Mouse (Mus musculus): ENCODE measurements at regions not wholly inside any gene's neighbourhood (a gene's known extent, or its start where the extent isn't known, plus 50 kb on each side); places are given as distances from the start of the nearest gene placed in this dataset.

DNA sequence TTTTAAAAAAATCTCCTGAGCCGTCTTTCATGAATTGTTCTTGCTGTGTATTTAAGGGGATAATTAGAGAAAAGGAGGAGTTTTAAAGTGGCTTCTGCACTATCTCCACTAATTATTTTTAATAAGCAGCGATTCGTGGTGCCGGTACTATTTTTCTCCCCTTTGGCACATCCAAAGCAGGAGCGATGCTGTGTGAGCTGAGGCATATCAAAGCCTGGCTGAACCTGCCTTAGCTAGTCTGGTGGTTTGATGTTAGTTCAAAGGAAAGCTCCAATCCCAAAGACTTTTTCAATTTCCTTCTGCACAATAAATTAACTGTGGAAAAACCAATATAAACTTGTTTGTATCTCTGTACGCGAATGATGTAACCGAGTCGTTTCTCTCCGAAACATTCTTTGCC lies 79.3 kb upstream of the Tmpo start:
- no peak for DNase-seq
- Histone ChIP-seq H3K27ac (ENCODE audit: insufficient read depth, low read length) (no peak overlapping the region), H3K27me3 (ENCODE audit: control insufficient read depth, insufficient read depth, low read length) (no peaks in the 10 kb centered on the region), H3K4me3 (replicated peaks; ENCODE audit: insufficient read depth, low read depth, low read length) (no peak overlapping the region), H3K4me1 (ENCODE audit: control insufficient read depth, insufficient read depth, low read length) (no peaks in the 10 kb centered on the region)
- TF ChIP-seq POLR2A (IDR thresholded peaks at IDR 0.05; ENCODE audit: borderline replicate concordance, insufficient read depth, low read length) (no peak), CTCF (IDR thresholded peaks at IDR 0.05; ENCODE audit: borderline replicate concordance, insufficient read depth, low read depth, low read length) (no peak)
- WGBS = 88% methylated on average over 10 of the region's 10 CpGs

DNA sequence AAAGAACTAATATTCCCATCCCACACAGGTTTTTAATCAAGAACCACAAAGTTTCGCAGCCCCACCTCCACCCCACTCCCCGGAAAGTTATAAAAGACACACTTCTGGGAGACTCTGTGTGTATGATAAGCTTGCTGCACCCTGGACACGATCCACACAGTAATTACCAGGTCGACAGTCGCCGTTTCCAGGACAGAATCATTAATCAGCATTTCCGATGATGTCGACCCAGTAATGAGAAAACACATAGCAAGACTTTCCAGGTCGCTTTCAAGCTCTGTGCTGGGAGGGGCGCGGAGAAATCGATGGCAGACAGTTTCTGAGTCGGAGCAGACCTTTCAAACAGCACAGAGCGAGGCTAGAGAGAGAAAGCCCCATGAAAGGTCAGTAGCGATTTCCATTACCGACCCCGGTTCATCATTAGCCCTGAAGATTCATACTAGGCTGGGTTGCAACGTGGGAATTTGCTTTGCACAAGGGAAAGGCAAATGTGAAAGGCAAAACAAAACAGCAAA lies 68.6 kb upstream of the Tmpo start:
- 60% methylated on average over 18 of the region's 18 CpGs for WGBS
- H3K4me3 ChIP-seq (replicated peaks; ENCODE audit: insufficient read depth, low read depth, low read length) = no peak overlapping the region
- no peaks in the 10 kb centered on the region for H3K27me3 ChIP-seq (ENCODE audit: control insufficient read depth, insufficient read depth, low read length)
- no peaks in the 10 kb centered on the region for H3K4me1 ChIP-seq (ENCODE audit: control insufficient read depth, insufficient read depth, low read length)
- H3K27ac ChIP-seq (ENCODE audit: insufficient read depth, low read length) = no peak overlapping the region
- no peak for TF ChIP-seq POLR2A (IDR thresholded peaks at IDR 0.05; ENCODE audit: borderline replicate concordance, insufficient read depth, low read length)
- TF ChIP-seq CTCF (IDR thresholded peaks at IDR 0.05; ENCODE audit: borderline replicate concordance, insufficient read depth, low read depth, low read length) = no peak
- no peak for DNase-seq

DNA sequence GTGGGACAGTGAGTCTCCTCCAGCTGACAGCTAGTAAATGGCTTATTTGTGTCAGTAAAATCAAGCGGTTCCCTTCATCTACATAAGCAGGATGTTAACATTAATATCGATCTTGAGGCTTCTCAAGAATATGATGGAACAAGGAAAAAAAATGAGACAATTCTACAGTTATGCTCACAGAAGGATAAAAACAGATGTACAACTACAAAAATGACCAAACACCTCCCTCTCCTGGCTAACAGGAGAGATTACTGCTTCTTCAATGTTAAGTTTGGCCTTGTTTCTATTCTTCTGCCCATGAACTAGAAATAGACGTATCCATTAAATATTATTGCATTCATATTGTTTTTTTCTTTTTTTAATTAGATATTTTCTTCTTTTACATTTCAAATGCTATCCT lies 63.2 kb upstream of the Tmpo start:
- Histone ChIP-seq H3K27me3 (ENCODE audit: control insufficient read depth, insufficient read depth, low read length) (no peaks in the 10 kb centered on the region; the same call in 1 of the 2 replicates), H3K4me1 (ENCODE audit: control insufficient read depth, insufficient read depth, low read length) (no peaks in the 10 kb centered on the region), H3K27ac (ENCODE audit: insufficient read depth, low read length) (no peak overlapping the region), H3K4me3 (replicated peaks; ENCODE audit: insufficient read depth, low read depth, low read length) (no peak overlapping the region)
- 80% methylated on average over 3 of the region's 3 CpGs for WGBS
- TF ChIP-seq POLR2A (IDR thresholded peaks at IDR 0.05; ENCODE audit: borderline replicate concordance, insufficient read depth, low read length) = no peak
- TF ChIP-seq CTCF (IDR thresholded peaks at IDR 0.05; ENCODE audit: borderline replicate concordance, insufficient read depth, low read depth, low read length) = no peak
- DNase-seq = no peak

DNA sequence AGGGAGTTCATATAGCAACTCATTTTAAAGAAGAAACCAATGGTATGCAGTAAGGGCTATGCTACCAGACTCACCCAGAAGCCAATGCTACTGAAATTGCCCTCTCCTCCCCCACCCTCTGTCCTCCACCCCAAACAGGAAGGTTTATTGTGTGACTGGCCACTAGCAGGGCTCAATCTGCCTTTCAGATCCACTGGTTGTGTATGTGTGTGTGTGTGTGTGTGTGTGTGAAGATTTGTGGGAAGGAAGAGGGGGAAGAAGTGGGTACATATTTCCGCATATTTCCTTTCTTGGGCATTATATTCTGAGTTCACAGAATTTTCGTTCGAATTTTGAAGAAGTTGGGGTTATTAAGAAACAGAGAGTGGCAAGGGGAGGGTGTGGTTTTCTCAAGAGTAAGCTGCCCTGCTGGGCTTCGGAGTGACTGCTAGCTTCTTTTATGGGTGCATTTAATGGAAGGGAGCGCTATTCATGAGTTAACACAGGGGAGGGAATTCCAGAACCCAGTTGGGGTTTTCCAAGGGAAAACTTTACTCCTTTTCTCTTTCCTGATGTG lies 61.5 kb upstream of the Tmpo start:
- Histone ChIP-seq H3K27me3 (ENCODE audit: control insufficient read depth, insufficient read depth, low read length) (no peaks in the 10 kb centered on the region; the same call in 1 of the 2 replicates), H3K4me3 (replicated peaks; ENCODE audit: insufficient read depth, low read depth, low read length) (no peak overlapping the region), H3K27ac (ENCODE audit: insufficient read depth, low read length) (no peak overlapping the region), H3K4me1 (ENCODE audit: control insufficient read depth, insufficient read depth, low read length) (no peaks in the 10 kb centered on the region)
- DNase-seq = no peak
- WGBS = 78% methylated on average over 5 of the region's 5 CpGs
- TF ChIP-seq POLR2A (IDR thresholded peaks at IDR 0.05; ENCODE audit: borderline replicate concordance, insufficient read depth, low read length) = no peak
- no peak for TF ChIP-seq CTCF (IDR thresholded peaks at IDR 0.05; ENCODE audit: borderline replicate concordance, insufficient read depth, low read depth, low read length)

DNA sequence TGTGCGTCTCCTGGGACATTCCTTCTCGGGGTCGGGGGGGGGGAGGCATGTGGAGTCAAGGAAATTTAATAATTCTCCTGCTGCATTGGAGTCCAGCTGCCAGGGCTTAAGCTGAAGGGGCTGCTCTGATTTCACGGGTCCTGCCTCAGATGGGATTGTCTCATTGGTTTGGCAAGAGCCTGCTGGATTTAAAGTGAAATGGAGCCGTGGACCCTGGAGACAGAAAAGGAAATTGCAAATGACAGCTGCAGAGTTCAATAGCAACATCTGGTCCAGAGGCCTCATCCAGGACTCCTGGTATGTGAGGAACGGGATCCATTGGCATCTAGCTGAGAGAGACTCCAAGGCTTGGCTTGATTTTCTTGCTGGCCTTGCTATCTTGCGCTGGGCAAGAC lies 60.5 kb upstream of the Tmpo start:
- WGBS = 23% methylated on average over 7 of the region's 7 CpGs
- TF ChIP-seq CTCF (IDR thresholded peaks at IDR 0.05; ENCODE audit: borderline replicate concordance, insufficient read depth, low read depth, low read length) = no peak
- TF ChIP-seq POLR2A (IDR thresholded peaks at IDR 0.05; ENCODE audit: borderline replicate concordance, insufficient read depth, low read length) = no peak
- no peak overlapping the region for H3K27ac ChIP-seq (ENCODE audit: insufficient read depth, low read length)
- no peaks in the 10 kb centered on the region for H3K4me1 ChIP-seq (ENCODE audit: control insufficient read depth, insufficient read depth, low read length)
- H3K4me3 ChIP-seq (replicated peaks; ENCODE audit: insufficient read depth, low read depth, low read length) = no peak overlapping the region
- H3K27me3 ChIP-seq (ENCODE audit: control insufficient read depth, insufficient read depth, low read length) = no peaks in the 10 kb centered on the region; the same call in 1 of the 2 replicates
- DNase-seq = no peak

DNA sequence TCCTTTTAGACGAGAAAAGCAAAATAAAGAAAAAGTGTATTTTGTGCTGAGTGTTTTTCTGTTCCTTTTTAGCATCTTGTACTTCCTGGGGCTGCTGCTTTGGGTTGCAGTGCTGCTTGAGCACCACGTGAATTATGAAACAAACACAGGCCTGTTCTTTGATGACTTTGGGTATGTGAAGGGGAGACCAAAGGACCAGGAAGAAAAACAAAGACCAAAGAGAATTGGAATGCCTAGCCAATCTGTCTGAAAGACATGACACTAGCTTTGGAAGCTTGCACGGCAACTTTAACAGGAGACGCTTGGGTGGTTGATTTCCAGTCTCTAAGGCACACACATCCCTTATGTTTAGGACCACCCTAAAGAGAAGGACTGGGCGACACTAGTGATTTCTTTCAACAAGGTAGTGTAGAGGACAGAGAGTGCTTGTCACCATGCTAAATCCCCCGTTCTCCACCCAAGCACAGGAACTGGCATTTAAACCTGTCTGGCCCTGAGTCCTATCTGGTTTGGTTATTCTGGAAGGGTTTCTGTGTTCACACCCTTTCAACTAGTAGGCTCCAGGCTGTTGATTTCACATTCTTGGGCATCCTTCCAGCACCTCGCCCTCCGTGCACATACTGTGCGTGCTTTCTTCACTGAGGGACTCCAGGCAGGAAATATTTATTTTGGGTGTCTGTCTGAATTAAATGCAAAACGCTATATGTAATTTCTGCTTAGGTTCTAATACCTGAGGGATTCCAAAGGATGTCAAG lies 59.9 kb upstream of the Tmpo start:
- no peak overlapping the region for H3K4me3 ChIP-seq (replicated peaks; ENCODE audit: insufficient read depth, low read depth, low read length)
- H3K4me1 ChIP-seq (ENCODE audit: control insufficient read depth, insufficient read depth, low read length) = no peaks in the 10 kb centered on the region
- DNase-seq = no peak
- TF ChIP-seq CTCF (IDR thresholded peaks at IDR 0.05; ENCODE audit: borderline replicate concordance, insufficient read depth, low read depth, low read length) (no peak), POLR2A (IDR thresholded peaks at IDR 0.05; ENCODE audit: borderline replicate concordance, insufficient read depth, low read length) (no peak)
- 44% methylated on average over 10 of the region's 10 CpGs for WGBS
- H3K27me3 ChIP-seq (ENCODE audit: control insufficient read depth, insufficient read depth, low read length) = no peaks in the 10 kb centered on the region; the same call in 1 of the 2 replicates
- no peak overlapping the region for H3K27ac ChIP-seq (ENCODE audit: insufficient read depth, low read length)

DNA sequence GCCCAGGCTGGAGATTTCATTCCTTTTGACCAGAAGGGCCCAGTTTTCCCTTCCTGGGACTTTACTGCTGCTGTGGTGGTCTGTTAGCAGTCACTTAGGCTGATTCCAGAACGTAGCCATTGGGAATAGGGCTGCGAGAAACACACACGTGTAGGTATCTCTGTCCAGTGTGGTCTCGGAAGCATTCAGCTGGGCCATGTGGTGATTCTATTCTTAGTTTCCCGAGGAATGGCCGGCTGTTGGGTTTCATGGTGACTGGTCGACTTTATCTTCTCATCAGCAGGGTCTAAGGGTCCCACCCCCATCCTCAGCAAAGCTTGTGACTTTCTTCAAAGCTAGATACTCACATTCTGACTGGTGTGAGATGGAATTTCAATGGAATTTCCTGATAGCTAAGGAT lies 59.2 kb upstream of the Tmpo start:
- TF ChIP-seq CTCF (IDR thresholded peaks at IDR 0.05; ENCODE audit: borderline replicate concordance, insufficient read depth, low read depth, low read length) (no peak), POLR2A (IDR thresholded peaks at IDR 0.05; ENCODE audit: borderline replicate concordance, insufficient read depth, low read length) (no peak)
- WGBS = 75% methylated on average over 7 of the region's 7 CpGs
- DNase-seq = no peak
- H3K4me3 ChIP-seq (replicated peaks; ENCODE audit: insufficient read depth, low read depth, low read length) = no peak overlapping the region
- H3K27ac ChIP-seq (ENCODE audit: insufficient read depth, low read length) = no peak overlapping the region
- no peaks in the 10 kb centered on the region; the same call in 1 of the 2 replicates for H3K27me3 ChIP-seq (ENCODE audit: control insufficient read depth, insufficient read depth, low read length)
- no peaks in the 10 kb centered on the region for H3K4me1 ChIP-seq (ENCODE audit: control insufficient read depth, insufficient read depth, low read length)

DNA sequence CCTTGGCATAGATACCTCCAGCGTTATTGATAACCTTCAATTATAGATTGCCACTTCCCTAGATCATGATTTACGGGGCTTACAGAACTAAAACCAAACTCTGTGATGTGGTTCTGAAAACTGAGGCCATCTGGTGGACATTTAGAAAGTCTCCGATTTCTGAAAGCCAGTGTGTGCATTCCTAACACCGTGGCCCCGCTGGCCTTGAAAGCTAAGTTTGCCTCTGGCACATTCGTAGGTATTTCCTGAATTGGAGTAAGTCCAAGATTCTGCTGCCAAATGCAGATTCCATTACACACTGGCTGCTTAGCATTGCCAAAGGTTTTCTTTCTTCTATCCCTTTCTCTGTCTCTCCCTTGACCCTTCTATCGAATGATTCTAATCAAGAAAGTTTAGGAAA lies 55.7 kb upstream of the Tmpo start:
- Histone ChIP-seq H3K27ac (ENCODE audit: insufficient read depth, low read length) (no peak overlapping the region), H3K4me1 (ENCODE audit: control insufficient read depth, insufficient read depth, low read length) (no peaks in the 10 kb centered on the region), H3K27me3 (ENCODE audit: control insufficient read depth, insufficient read depth, low read length) (no peaks in the 10 kb centered on the region; the same call in 1 of the 2 replicates), H3K4me3 (replicated peaks; ENCODE audit: insufficient read depth, low read depth, low read length) (no peak overlapping the region)
- WGBS = 16% methylated on average over 7 of the region's 7 CpGs
- TF ChIP-seq CTCF (IDR thresholded peaks at IDR 0.05; ENCODE audit: borderline replicate concordance, insufficient read depth, low read depth, low read length) = peak; percentile 44; the same call in 1 of the 2 replicates
- TF ChIP-seq POLR2A (IDR thresholded peaks at IDR 0.05; ENCODE audit: borderline replicate concordance, insufficient read depth, low read length) = no peak
- peak; percentile 12 to 33 for DNase-seq
